Mouse (Mus musculus): ENCODE data around the gene Olfr524.

DNA sequence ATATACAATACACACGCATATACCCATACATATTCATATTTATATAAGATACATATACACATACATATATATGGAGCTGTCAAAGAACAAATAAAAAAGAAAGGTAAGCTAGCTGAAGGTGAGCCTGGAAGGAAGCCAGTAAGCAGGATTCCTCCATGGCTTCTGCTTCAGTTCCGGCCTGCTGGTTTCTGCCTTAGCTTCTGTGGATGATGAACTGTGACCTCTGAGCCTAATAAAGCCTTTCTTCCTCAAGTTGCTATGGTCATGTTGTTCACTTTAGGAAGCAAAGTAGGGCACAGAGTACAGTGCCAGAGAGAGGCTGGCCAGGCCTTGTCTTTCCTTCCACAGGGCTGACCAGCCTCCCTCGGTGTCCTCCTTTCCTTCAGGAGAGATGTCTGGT lies 34.9 kb downstream of the Olfr524 start:
- TF ChIP-seq CTCF (IDR thresholded peaks at IDR 0.05) (no peak), EP300 (IDR thresholded peaks at IDR 0.05) (no peak)

All from lung, postnatal 0 days (tissue).